Mouse (Mus musculus): Measurements from ENCODE around the gene Gm28308. TPM values are rescaled to one million over a fixed set of nuclear protein-coding genes. Genes with fewer than 3 reads are reported as not detected.

Gene Gm28308
- polyA plus RNA-seq, 1 experiment from 2014 or later = not detected

- no peaks in the 10 kb centered on the region for H3K9me3 ChIP-seq (ENCODE audit: control insufficient read depth, low read length)
- H3K27ac ChIP-seq (ENCODE audit: low read depth, low read length) = peak overlapping the region; percentile 100
- ATAC-seq (ENCODE audit: insufficient read depth, low FRiP score, low TSS enrichment) = no peak
- H3K4me3 ChIP-seq (ENCODE audit: low read depth, low read length) = peak overlapping the region; percentile 87
- H3K36me3 ChIP-seq (ENCODE audit: control insufficient read depth, insufficient read depth, low read length) = no peaks in the 10 kb centered on the region
- peaks cover 6% of the 10 kb centered on the region for H3K4me1 ChIP-seq (ENCODE audit: control insufficient read depth, insufficient read depth, low read length)
- H3K4me2 ChIP-seq (ENCODE audit: low read depth) = peak overlapping the region; percentile 99
- peaks cover 21% of the 10 kb centered on the region; the same call in 1 of the 2 replicates for H3K27me3 ChIP-seq (ENCODE audit: control insufficient read depth, insufficient read depth, low read length)
- H3K9ac ChIP-seq (ENCODE audit: low read length) = peak overlapping the region; percentile 99
- WGBS = under 1% methylated on average over 36 of the region's 36 CpGs
- DNase-seq (ENCODE audit: low spot score) = no peak
These were observed 11.9 kb upstream of the Gm28308 start for GRCm38 (mm10) chr6:52224895-52225611.

- Histone ChIP-seq H3K9ac (ENCODE audit: low read length) (peak overlapping the region; percentile 99), H3K36me3 (ENCODE audit: control insufficient read depth, insufficient read depth, low read length) (no peaks in the 10 kb centered on the region), H3K4me1 (ENCODE audit: control insufficient read depth, insufficient read depth, low read length) (peaks cover 9% of the 10 kb centered on the region), H3K27me3 (ENCODE audit: control insufficient read depth, insufficient read depth, low read length) (peaks cover 18% of the 10 kb centered on the region; the same call in 1 of the 2 replicates), H3K27ac (ENCODE audit: low read depth, low read length) (peak overlapping the region; percentile 100), H3K9me3 (ENCODE audit: control insufficient read depth, low read length) (no peaks in the 10 kb centered on the region), H3K4me3 (ENCODE audit: low read depth, low read length) (peak overlapping the region; percentile 87), H3K4me2 (ENCODE audit: low read depth) (peak overlapping the region; percentile 99)
- under 1% methylated on average over 24 of the region's 24 CpGs for WGBS
- no peak for ATAC-seq (ENCODE audit: insufficient read depth, low FRiP score, low TSS enrichment)
- DNase-seq (ENCODE audit: low spot score) = peak; percentile 68
These were observed 11.0 kb upstream of the Gm28308 start for GRCm38 (mm10) chr6:52223939-52224760.

- Histone ChIP-seq H3K27me3 (ENCODE audit: control insufficient read depth, insufficient read depth, low read length) (peaks cover 16% of the 10 kb centered on the region; the same call in 1 of the 2 replicates), H3K4me1 (ENCODE audit: control insufficient read depth, insufficient read depth, low read length) (peaks cover 14% of the 10 kb centered on the region), H3K9ac (ENCODE audit: low read length) (peak overlapping the region; percentile 99), H3K27ac (ENCODE audit: low read depth, low read length) (peak overlapping the region; percentile 100), H3K4me2 (ENCODE audit: low read depth) (peak overlapping the region; percentile 99), H3K4me3 (ENCODE audit: low read depth, low read length) (peak overlapping the region; percentile 87), H3K9me3 (ENCODE audit: control insufficient read depth, low read length) (no peaks in the 10 kb centered on the region), H3K36me3 (ENCODE audit: control insufficient read depth, insufficient read depth, low read length) (no peaks in the 10 kb centered on the region)
- DNase-seq (ENCODE audit: low spot score) (no peak), ATAC-seq (ENCODE audit: insufficient read depth, low FRiP score, low TSS enrichment) (no peak)
- WGBS = 2% methylated on average over 13 of the region's 13 CpGs
These were observed 9.6 kb upstream of the Gm28308 start for GRCm38 (mm10) chr6:52222729-52223128.

- H3K4me3 ChIP-seq (ENCODE audit: low read depth, low read length) = peak overlapping the region; percentile 87
- peak overlapping the region; percentile 99 for H3K9ac ChIP-seq (ENCODE audit: low read length)
These were observed 9.0 kb upstream of the Gm28308 start for GRCm38 (mm10) chr6:52221993-52222685.

GRCm38 (mm10) chr6:52221337-52221992, 8.3 kb upstream of the Gm28308 start, which contains the start of gene Hoxa7:
TSS of gene Hoxa7 (minus strand) at chr6:52221854.
- H3K9me3 ChIP-seq (ENCODE audit: control insufficient read depth, low read length) = no peaks in the 10 kb centered on the region
- peak; percentile 93 for DNase-seq (ENCODE audit: low spot score)
- no peaks in the 10 kb centered on the region for H3K36me3 ChIP-seq (ENCODE audit: control insufficient read depth, insufficient read depth, low read length)
- peaks cover 15% of the 10 kb centered on the region for H3K4me1 ChIP-seq (ENCODE audit: control insufficient read depth, insufficient read depth, low read length)
- peak within 1 kb of the TSS; percentile 87 for H3K4me3 ChIP-seq (ENCODE audit: low read depth, low read length)
- H3K4me2 ChIP-seq (ENCODE audit: low read depth) = peak within 1 kb of the TSS; percentile 99
- H3K27ac ChIP-seq (ENCODE audit: low read depth, low read length) = peak within 1 kb of the TSS; percentile 100
- H3K9ac ChIP-seq (ENCODE audit: low read length) = peak within 1 kb of the TSS; percentile 99
- H3K27me3 ChIP-seq (ENCODE audit: control insufficient read depth, insufficient read depth, low read length) = 0 out of 2 replicates have a peak, but pooled peaks cover 12% of the 10 kb centered on the region
- ATAC-seq (ENCODE audit: insufficient read depth, low FRiP score, low TSS enrichment) = peak; percentile 48
- WGBS = under 1% methylated on average over 46 of the region's 46 CpGs

More at GRCm38 (mm10) chr6:52221993-52222685, 9.0 kb upstream of the Gm28308 start:
- Histone ChIP-seq H3K4me2 (ENCODE audit: low read depth) (peak overlapping the region; percentile 99), H3K27ac (ENCODE audit: low read depth, low read length) (peak overlapping the region; percentile 100), H3K36me3 (ENCODE audit: control insufficient read depth, insufficient read depth, low read length) (no peaks in the 10 kb centered on the region), H3K27me3 (ENCODE audit: control insufficient read depth, insufficient read depth, low read length) (0 out of 2 replicates have a peak, but pooled peaks cover 15% of the 10 kb centered on the region), H3K9me3 (ENCODE audit: control insufficient read depth, low read length) (no peaks in the 10 kb centered on the region), H3K4me1 (ENCODE audit: control insufficient read depth, insufficient read depth, low read length) (peaks cover 15% of the 10 kb centered on the region)
- 2% methylated on average over 21 of the region's 21 CpGs for WGBS
- ATAC-seq (ENCODE audit: insufficient read depth, low FRiP score, low TSS enrichment) (peak; percentile 29), DNase-seq (ENCODE audit: low spot score) (no peak)

GRCm38 (mm10) chr6:52220865-52221310, 7.7 kb upstream of the Gm28308 start:
- Histone ChIP-seq H3K4me1 (ENCODE audit: control insufficient read depth, insufficient read depth, low read length) (peaks cover 15% of the 10 kb centered on the region), H3K27ac (ENCODE audit: low read depth, low read length) (peak overlapping the region; percentile 100), H3K9ac (ENCODE audit: low read length) (peak overlapping the region; percentile 99), H3K36me3 (ENCODE audit: control insufficient read depth, insufficient read depth, low read length) (no peaks in the 10 kb centered on the region), H3K27me3 (ENCODE audit: control insufficient read depth, insufficient read depth, low read length) (peaks cover 17% of the 10 kb centered on the region; the same call in 1 of the 2 replicates), H3K4me3 (ENCODE audit: low read depth, low read length) (peak overlapping the region; percentile 87), H3K4me2 (ENCODE audit: low read depth) (peak overlapping the region; percentile 99), H3K9me3 (ENCODE audit: control insufficient read depth, low read length) (no peaks in the 10 kb centered on the region)
- no peak for ATAC-seq (ENCODE audit: insufficient read depth, low FRiP score, low TSS enrichment)
- 3% methylated on average over 12 of the region's 12 CpGs for WGBS
- no peak for DNase-seq (ENCODE audit: low spot score)

GRCm38 (mm10) chr6:52220003-52220864, 7.1 kb upstream of the Gm28308 start:
- peak; percentile 60 for DNase-seq (ENCODE audit: low spot score)
- Histone ChIP-seq H3K4me3 (ENCODE audit: low read depth, low read length) (peak overlapping the region; percentile 87), H3K9ac (ENCODE audit: low read length) (peak overlapping the region; percentile 99), H3K4me2 (ENCODE audit: low read depth) (peak overlapping the region; percentile 99), H3K4me1 (ENCODE audit: control insufficient read depth, insufficient read depth, low read length) (peaks cover 15% of the 10 kb centered on the region), H3K36me3 (ENCODE audit: control insufficient read depth, insufficient read depth, low read length) (no peaks in the 10 kb centered on the region), H3K27ac (ENCODE audit: low read depth, low read length) (peak overlapping the region; percentile 100), H3K27me3 (ENCODE audit: control insufficient read depth, insufficient read depth, low read length) (peaks cover 13% of the 10 kb centered on the region; the same call in 1 of the 2 replicates), H3K9me3 (ENCODE audit: control insufficient read depth, low read length) (no peaks in the 10 kb centered on the region)
- WGBS = 6% methylated on average over 32 of the region's 32 CpGs
- no peak for ATAC-seq (ENCODE audit: insufficient read depth, low FRiP score, low TSS enrichment)

Data from neural tube, embryonic 11.5 days (tissue).